Mouse (Mus musculus) testis, adult 2 months (tissue): ENCODE measurements around the gene Atp2a1.

ENCODE experiments used
- CTCF ChIP-seq: fragments of 200-500 bp; IDR thresholded peaks from 2 replicates; pipeline ENCODE4 v1.5.1; 2012; ENCODE audit warnings: low read depth, mild to moderate bottlenecking, inconsistent platforms, low read length, moderate library complexity; ENCODE audit not compliant: control insufficient read depth, insufficient read depth, insufficient replicate concordance
- POLR2A ChIP-seq: fragments of 200-500 bp; IDR thresholded peaks from 2 replicates; pipeline ENCODE4 v1.6.1; 2012; ENCODE audit warnings: low read depth, mild to moderate bottlenecking, inconsistent platforms, low read length, moderate library complexity; ENCODE audit not compliant: control insufficient read depth

- TF ChIP-seq POLR2A, result no peak
- no peak for TF ChIP-seq CTCF
Measured at GRCm38 (mm10) chr7:126434726-126435125, 28.2 kb downstream of the Atp2a1 start.
